Mouse (Mus musculus): ENCODE data around the gene Olfr1250.
"Not testable (repeated sequence)": the region's sequence is repeated elsewhere in the genome, so short reads cannot be mapped to it uniquely, and the experiment has no call there.

The Olfr1250 gene

DNA sequence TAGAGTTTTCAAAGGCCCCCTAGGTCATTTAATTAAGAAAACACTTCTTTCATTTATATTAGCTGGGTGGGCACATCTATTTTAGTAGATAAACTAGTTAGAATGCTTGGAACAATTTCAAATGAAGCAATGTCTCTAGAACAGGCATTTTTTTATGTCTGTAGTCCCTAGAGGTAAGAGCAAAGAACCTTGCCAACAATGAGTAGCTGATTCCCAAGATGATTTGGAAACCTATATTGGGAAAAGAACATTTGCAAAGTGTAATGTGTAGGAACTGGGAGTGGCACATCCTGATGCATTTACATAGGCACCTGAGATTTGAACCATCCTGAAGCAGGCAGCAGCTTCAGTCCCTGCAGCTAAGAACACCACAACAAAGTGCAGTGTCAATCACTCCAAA is at the start of gene Olfr1250:
Gene Olfr1250, minus strand, starts transcription at position 101 of the 400 bp plus-strand sequence.
- DNase-seq (ENCODE audit: low spot score in 2 of 2), result no peak

DNA sequence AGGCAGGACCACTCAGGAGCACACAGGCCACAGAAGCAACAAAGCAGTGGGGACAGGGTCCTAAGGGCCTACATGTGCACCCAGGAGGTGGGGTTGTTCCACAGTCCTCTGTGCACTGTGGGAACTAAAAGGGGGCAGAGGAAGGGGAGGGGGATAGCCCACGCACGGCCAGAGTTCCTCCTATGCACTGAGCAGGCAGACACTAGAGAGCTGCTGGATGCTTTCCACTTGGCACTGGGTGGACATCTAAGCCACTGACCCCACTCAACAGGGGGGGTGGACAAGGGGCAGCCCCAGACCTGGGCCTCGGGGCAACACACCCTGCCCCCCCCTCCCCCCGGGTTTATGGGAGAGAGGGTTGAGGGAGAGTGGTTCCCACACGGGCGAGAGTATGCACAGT is 30.7 kb upstream of the Olfr1250 start:
- no peak for DNase-seq (ENCODE audit: low spot score in 2 of 2)

DNA sequence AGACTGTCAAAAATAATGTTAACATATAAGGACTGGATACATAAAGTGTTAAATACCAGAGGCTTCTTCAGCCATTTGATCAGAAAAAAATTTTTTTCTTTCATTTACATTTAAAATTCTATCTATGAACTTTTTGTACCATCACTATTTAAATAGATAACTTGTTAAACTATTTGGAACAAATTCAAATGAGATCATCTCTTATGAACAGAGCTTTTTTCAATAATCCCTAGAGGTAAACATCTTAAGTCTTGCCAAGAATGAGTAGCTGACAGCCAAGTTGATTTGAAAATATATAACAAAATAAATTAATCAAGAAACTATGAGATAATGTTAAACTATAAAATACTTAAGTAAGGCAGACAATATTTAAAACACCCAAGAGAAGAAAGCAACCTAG is 10.6 kb upstream of the Olfr1250 start, which contains the start of gene Olfr1251:
Gene Olfr1251, minus strand, starts transcription at position 101 of the 400 bp plus-strand sequence.
- DNase-seq (ENCODE audit: low spot score in 2 of 2), result no peak

GRCm38 (mm10) chr2:89634883-89635282 is 26.4 kb downstream of the Olfr1250 start, which contains the start of gene Olfr1249:
Gene Olfr1249 (minus strand): TSS chr2:89634983.
- DNase-seq (ENCODE audit: low spot score in 2 of 2), result no peak

DNA sequence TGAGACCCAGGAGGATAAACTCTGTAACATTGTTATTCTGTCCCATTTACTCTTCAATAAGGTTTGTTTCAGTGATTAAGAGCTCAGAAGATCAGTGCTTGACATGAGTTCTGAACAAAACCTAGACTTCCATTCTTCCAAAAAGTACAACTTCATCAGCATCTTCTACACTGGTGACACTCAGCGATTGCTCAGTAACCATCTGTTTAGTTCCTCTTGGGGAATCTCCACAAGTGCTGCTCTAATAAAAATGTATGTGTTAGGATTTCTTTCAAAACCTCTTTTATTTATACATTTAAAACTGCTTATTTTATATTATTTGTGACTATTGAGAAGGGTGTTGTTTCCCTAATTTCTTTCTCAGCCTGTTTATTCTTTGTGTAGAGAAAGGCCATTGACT is 43.1 kb downstream of the Olfr1250 start, which contains the start of gene Olfr1248:
Gene Olfr1248, minus strand, starts transcription at position 101 of the 400 bp plus-strand sequence.
- not testable (repeated sequence) for DNase-seq (ENCODE audit: low spot score in 2 of 2)

- DNase-seq (ENCODE audit: low spot score in 2 of 2), result no peak
These were observed 47.2 kb downstream of the Olfr1250 start, which contains the start of gene Olfr1247 for GRCm38 (mm10) chr2:89614030-89614429. Gene Olfr1247 (minus strand): TSS chr2:89614130.

Data from urinary bladder, postnatal 36 days (tissue).